Comparison of ENCODE assay signal across 9 mouse cellular contexts in genomic region chr17:48545223-48545943, GRCm38 (mm10).
DNase-seq lines count a peak whose midpoint lies in the region; ATAC-seq lines count a peak whose summit lies in the region.
"Had no signal": no experiment of that assay in that cellular context is flagged by ENCODE, and none has a peak within 500 bp of the region (broad histone marks: within the 10 kb centered on the region; RNA-seq: fewer than 3 reads in every experiment).

No protein-coding gene starts in this region.

- no peak overlapping the region for H3K27ac ChIP-seq in forebrain, embryonic 11.5 days (ENCODE audit: low read depth, low read length)
- H3K27ac ChIP-seq in forebrain, embryonic 10.5 days: no peak overlapping the region
- no peak overlapping the region for H3K27ac ChIP-seq in midbrain, embryonic 12.5 days (replicated peaks)
- H3K27ac ChIP-seq: embryonic facial prominence, embryonic 12.5 days had no signal

- no peak overlapping the region for H3K9ac ChIP-seq in forebrain, embryonic 11.5 days (ENCODE audit: low read length)
- no peak overlapping the region for H3K9ac ChIP-seq in midbrain, embryonic 12.5 days (replicated peaks)
- H3K9ac ChIP-seq: embryonic facial prominence, embryonic 12.5 days had no signal

- no peak overlapping the region for H3K4me3 ChIP-seq in forebrain, embryonic 11.5 days (ENCODE audit: low read depth, low read length)
- H3K4me3 ChIP-seq in forebrain, embryonic 10.5 days: no peak overlapping the region
- H3K4me3 ChIP-seq in midbrain, embryonic 12.5 days: no peak overlapping the region
- H3K4me3 ChIP-seq: embryonic facial prominence, embryonic 12.5 days had no signal

- H3K9me3 ChIP-seq in forebrain, embryonic 11.5 days (ENCODE audit: control insufficient read depth, low read length): no peaks in the 10 kb centered on the region
- H3K9me3 ChIP-seq in forebrain, embryonic 10.5 days: no peaks in the 10 kb centered on the region
- H3K9me3 ChIP-seq in midbrain, embryonic 12.5 days: no peaks in the 10 kb centered on the region
- H3K9me3 ChIP-seq: embryonic facial prominence, embryonic 12.5 days had no signal

- no peaks in the 10 kb centered on the region for H3K27me3 ChIP-seq in forebrain, embryonic 11.5 days (ENCODE audit: control insufficient read depth, insufficient read depth, low read length)
- no peaks in the 10 kb centered on the region for H3K27me3 ChIP-seq in forebrain, embryonic 10.5 days (ENCODE audit: poor library complexity, severe bottlenecking)
- no peaks in the 10 kb centered on the region for H3K27me3 ChIP-seq in midbrain, embryonic 12.5 days
- H3K27me3 ChIP-seq: embryonic facial prominence, embryonic 12.5 days had no signal

- 76% methylated on average over 28 of the region's 28 CpGs for WGBS in forebrain, embryonic 11.5 days
- 87% methylated on average over 28 of the region's 28 CpGs for WGBS in forebrain, embryonic 10.5 days
- 72% methylated on average over 28 of the region's 28 CpGs for WGBS in midbrain, embryonic 12.5 days

- H3K4me2 ChIP-seq in forebrain, embryonic 11.5 days (ENCODE audit: low read depth, low read length, severe bottlenecking): no peak overlapping the region
- H3K4me2 ChIP-seq in midbrain, embryonic 12.5 days (replicated peaks): no peak overlapping the region
- H3K4me2 ChIP-seq: embryonic facial prominence, embryonic 12.5 days had no signal

- no peaks in the 10 kb centered on the region for H3K36me3 ChIP-seq in forebrain, embryonic 11.5 days (ENCODE audit: control insufficient read depth, insufficient read depth, low read length)
- no peaks in the 10 kb centered on the region for H3K36me3 ChIP-seq in forebrain, embryonic 10.5 days (replicated peaks)
- no peaks in the 10 kb centered on the region for H3K36me3 ChIP-seq in midbrain, embryonic 12.5 days
- H3K36me3 ChIP-seq: embryonic facial prominence, embryonic 12.5 days had no signal

- DNase-seq in forebrain, embryonic 11.5 days (ENCODE audit: low spot score): no peak
- no peak for DNase-seq in forebrain, embryonic 10.5 days (ENCODE audit: extremely low spot score, low spot score)
- DNase-seq in frontal cortex, postnatal 10 days (ENCODE audit: low spot score in 2 of 2): peak; percentile 37 to 50
- DNase-seq in kidney, postnatal 36 days: peak; percentile 69 to 75
- no peak for DNase-seq in spleen, postnatal 14 days (ENCODE audit: low spot score in 2 of 2)
- DNase-seq in MN1 (ENCODE audit: low spot score): no peak

- no peaks in the 10 kb centered on the region; the same call in 1 of the 2 replicates for H3K4me1 ChIP-seq in forebrain, embryonic 11.5 days (replicated peaks; ENCODE audit: control insufficient read depth, insufficient read depth, low read length)
- H3K4me1 ChIP-seq in forebrain, embryonic 10.5 days: 0 out of 2 replicates have a peak, but pooled peaks cover 2% of the 10 kb centered on the region
- H3K4me1 ChIP-seq in midbrain, embryonic 12.5 days: no peaks in the 10 kb centered on the region
- H3K4me1 ChIP-seq: embryonic facial prominence, embryonic 12.5 days had no signal

- ATAC-seq in forebrain, embryonic 11.5 days (replicated peaks; ENCODE audit: low FRiP score): peak; percentile 55; the same call in 1 of the 2 replicates
- ATAC-seq in midbrain, embryonic 12.5 days (ENCODE audit: low FRiP score, low read depth): peak; percentile 52; the same call in 1 of the 2 replicates
- no peak for ATAC-seq in cerebellum, adult (ENCODE audit: insufficient number of reproducible peaks, low FRiP score, low TSS enrichment)

Comparison
In these comparisons a context has a peak if more than half of its experiments do, and no peak if none do; other contexts are left out.
1. DNase-seq: peak in frontal cortex, postnatal 10 days (2 of 2) and kidney, postnatal 36 days (2 of 2); none in forebrain, embryonic 11.5 days (single experiment), forebrain, embryonic 10.5 days (single experiment), spleen, postnatal 14 days (0 of 2) and MN1 (single experiment).